Mouse (Mus musculus): ENCODE measurements around the gene Hrg. TPM values are rescaled to one million over a fixed set of nuclear protein-coding genes. Genes with fewer than 3 reads are reported as not detected.

Gene Hrg
- polyA plus RNA-seq (2012; rRNA removed): 0.58 and 0.90 TPM in 2 replicates

GRCm38 (mm10) chr16:22950840-22951395 is at the start of gene Hrg:
Gene Hrg, plus strand, starts transcription at chr16:22951072.

GRCm38 (mm10) chr16:22918034-22918433 is 32.8 kb upstream of the Hrg start, which contains the start of gene Fetub:
Gene Fetub, plus strand, starts transcription at chr16:22918334.

Other genes starting within 250 kb of the Hrg start
- not detected in 2 replicates for gene Crygs, start 139.5 kb upstream of the Hrg start, polyA plus RNA-seq (2012; rRNA removed)
- 14.4 and 17.1 TPM in 2 replicates for gene Tbccd1, start 93.4 kb upstream of the Hrg start, polyA plus RNA-seq (2012; rRNA removed)
- gene Dnajb11, start 93.2 kb upstream of the Hrg start, polyA plus RNA-seq (2012; rRNA removed): 32.6 and 42.5 TPM in 2 replicates
- gene Ahsg, start 59.8 kb upstream of the Hrg start, polyA plus RNA-seq (2012; rRNA removed): 0.78 and 0.84 TPM in 2 replicates
- 0.12 and 0.27 TPM in 2 replicates for gene Fetub, start 32.7 kb upstream of the Hrg start, polyA plus RNA-seq (2012; rRNA removed)
- not detected in 2 replicates for gene Kng2, start 78.4 kb downstream of the Hrg start, polyA plus RNA-seq (2012; rRNA removed)
- gene Kng1, start 106.8 kb downstream of the Hrg start, polyA plus RNA-seq (2012; rRNA removed): not detected in 2 replicates
- 46.9 and 50.8 TPM in 2 replicates for gene Eif4a2, start 156.4 kb downstream of the Hrg start, polyA plus RNA-seq (2012; rRNA removed)
- 0.29 TPM in 1 of 2 replicates, not detected in the other for gene Rfc4, start 176.7 kb downstream of the Hrg start, polyA plus RNA-seq (2012; rRNA removed)
- gene Adipoq, start 195.5 kb downstream of the Hrg start, polyA plus RNA-seq (2012; rRNA removed): 15.4 and 18.9 TPM in 2 replicates